12 mouse cellular contexts compared by ENCODE assay signal in genomic region chr6:137570718-137571131, GRCm38 (mm10).
DNase-seq lines count a peak whose midpoint lies in the region; ATAC-seq and TF ChIP-seq lines count a peak whose summit lies in the region.
"Had no signal": no experiment of that assay in that cellular context is flagged by ENCODE, and none has a peak within 500 bp of the region (broad histone marks: within the 10 kb centered on the region; RNA-seq: fewer than 3 reads in every experiment).

No protein-coding gene starts in this region.

- no peaks in the 10 kb centered on the region for H3K36me3 ChIP-seq in hindbrain, postnatal 0 days (ENCODE audit: insufficient read depth, low read length)
- H3K36me3 ChIP-seq in hindbrain, embryonic 16.5 days (ENCODE audit: control insufficient read depth, insufficient read depth, low read length), result no peaks in the 10 kb centered on the region
- H3K36me3 ChIP-seq in kidney, embryonic 14.5 days (ENCODE audit: control insufficient read depth, insufficient read depth, low read length), result no peaks in the 10 kb centered on the region
- H3K36me3 ChIP-seq: G1E had no signal

- WGBS in hindbrain, postnatal 0 days, result 53% methylated on average over 9 of the region's 9 CpGs
- 62% methylated on average over 9 of the region's 9 CpGs for WGBS in hindbrain, embryonic 16.5 days
- 57% methylated on average over 9 of the region's 9 CpGs for WGBS in kidney, embryonic 14.5 days

- H3K27me3 ChIP-seq in hindbrain, postnatal 0 days (ENCODE audit: insufficient read depth, low read length), result no peaks in the 10 kb centered on the region
- H3K27me3 ChIP-seq in hindbrain, embryonic 16.5 days (replicated peaks; ENCODE audit: control insufficient read depth, insufficient read depth, low read length), result no peaks in the 10 kb centered on the region
- H3K27me3 ChIP-seq in kidney, embryonic 14.5 days (ENCODE audit: control insufficient read depth, insufficient read depth, low read length), result no peaks in the 10 kb centered on the region

- no peak overlapping the region for H3K4me2 ChIP-seq in hindbrain, postnatal 0 days (ENCODE audit: low read depth, low read length)
- H3K4me2 ChIP-seq in hindbrain, embryonic 16.5 days (ENCODE audit: low read length), result no peak overlapping the region
- no peak overlapping the region; the same call in 1 of the 2 replicates for H3K4me2 ChIP-seq in kidney, embryonic 14.5 days (replicated peaks; ENCODE audit: low read depth, low read length)

- H3K27ac ChIP-seq in hindbrain, postnatal 0 days, result no peak overlapping the region
- no peak overlapping the region for H3K27ac ChIP-seq in hindbrain, embryonic 16.5 days (ENCODE audit: low read depth, low read length)
- H3K27ac ChIP-seq in brown adipose tissue, adult 24 weeks (replicated peaks; ENCODE audit: low read depth, low read length), result peak overlapping the region; percentile 23; the same call in 1 of the 2 replicates
- no peak overlapping the region for H3K27ac ChIP-seq in kidney, embryonic 14.5 days (ENCODE audit: low read depth, low read length)

- H3K9me3 ChIP-seq in hindbrain, postnatal 0 days (ENCODE audit: low read length), result no peaks in the 10 kb centered on the region
- H3K9me3 ChIP-seq in hindbrain, embryonic 16.5 days (ENCODE audit: control insufficient read depth, low read length), result no peaks in the 10 kb centered on the region
- H3K9me3 ChIP-seq in kidney, embryonic 14.5 days (ENCODE audit: control insufficient read depth, low read length), result no peaks in the 10 kb centered on the region

- no peak for TF ChIP-seq CTCF in hindbrain, postnatal 0 days (IDR thresholded peaks at IDR 0.05; ENCODE audit: low read depth)

- ATAC-seq in hindbrain, postnatal 0 days, result peak; percentile 21; the same call in 1 of the 2 replicates
- ATAC-seq in hindbrain, embryonic 16.5 days, result no peak
- ATAC-seq in kidney, embryonic 14.5 days (ENCODE audit: low FRiP score, low TSS enrichment), result peak; percentile 79; the same call in 1 of the 2 replicates
- ATAC-seq in monocyte, adult 5-6 weeks (replicated peaks; ENCODE audit: insufficient number of reproducible peaks, low FRiP score, low TSS enrichment, poor library complexity, severe bottlenecking), result peak; percentile 84
- no peak for ATAC-seq in erythroblast, adult 5-6 weeks (replicated peaks; ENCODE audit: low FRiP score, poor library complexity, severe bottlenecking)
- ATAC-seq: forebrain, postnatal 0 days had no signal

- no peak overlapping the region for H3K9ac ChIP-seq in hindbrain, postnatal 0 days (replicated peaks; ENCODE audit: low read length)
- H3K9ac ChIP-seq in hindbrain, embryonic 16.5 days (ENCODE audit: low read depth, low read length), result no peak overlapping the region
- H3K9ac ChIP-seq in kidney, embryonic 14.5 days (ENCODE audit: low read depth, low read length), result no peak overlapping the region
- H3K9ac ChIP-seq: forebrain, postnatal 0 days had no signal

- no peak for DNase-seq in hindbrain, postnatal 0 days (ENCODE audit: low spot score)
- no peak for DNase-seq in neural tube, embryonic 10.5 days (ENCODE audit: extremely low spot score, low spot score)
- no peak for DNase-seq in thymus, postnatal 36 days
- DNase-seq: forebrain, postnatal 0 days; heart, adult 18-20 months; heart, postnatal 14 days had no signal

- H3K4me1 ChIP-seq in hindbrain, postnatal 0 days (ENCODE audit: insufficient read depth, low read length), result no peaks in the 10 kb centered on the region; the same call in 1 of the 2 replicates
- no peaks in the 10 kb centered on the region for H3K4me1 ChIP-seq in hindbrain, embryonic 16.5 days (ENCODE audit: control insufficient read depth, insufficient read depth, low read depth, low read length)
- H3K4me1 ChIP-seq in brown adipose tissue, adult 24 weeks (ENCODE audit: control insufficient read depth, insufficient read depth, insufficient read length, low read length), result peaks cover 11% of the 10 kb centered on the region; the same call in 1 of the 2 replicates
- H3K4me1 ChIP-seq in kidney, embryonic 14.5 days (ENCODE audit: control insufficient read depth, insufficient read depth, low read length), result no peaks in the 10 kb centered on the region

- no peak overlapping the region for H3K4me3 ChIP-seq in hindbrain, postnatal 0 days (ENCODE audit: low read length)
- no peak overlapping the region for H3K4me3 ChIP-seq in hindbrain, embryonic 16.5 days (ENCODE audit: low read length)
- peak overlapping the region; percentile 27; the same call in 1 of the 2 replicates for H3K4me3 ChIP-seq in brown adipose tissue, adult 24 weeks (ENCODE audit: insufficient read depth, low read depth, low read length)
- H3K4me3 ChIP-seq in kidney, embryonic 14.5 days (ENCODE audit: low read length), result no peak overlapping the region; the same call in 1 of the 2 replicates

Comparison
In these comparisons a context has a peak if more than half of its experiments do, and no peak if none do; other contexts are left out.
1. ATAC-seq: peak in hindbrain, postnatal 0 days (single experiment), kidney, embryonic 14.5 days (single experiment) and monocyte, adult 5-6 weeks (single experiment); none in hindbrain, embryonic 16.5 days (single experiment) and erythroblast, adult 5-6 weeks (single experiment).